Mouse (Mus musculus): Measurements from ENCODE around the gene Ezh1.
A peak's percentile ranks its signal among the peaks of the same experiment; 100 is the strongest.

Ezh1 gene

DNA sequence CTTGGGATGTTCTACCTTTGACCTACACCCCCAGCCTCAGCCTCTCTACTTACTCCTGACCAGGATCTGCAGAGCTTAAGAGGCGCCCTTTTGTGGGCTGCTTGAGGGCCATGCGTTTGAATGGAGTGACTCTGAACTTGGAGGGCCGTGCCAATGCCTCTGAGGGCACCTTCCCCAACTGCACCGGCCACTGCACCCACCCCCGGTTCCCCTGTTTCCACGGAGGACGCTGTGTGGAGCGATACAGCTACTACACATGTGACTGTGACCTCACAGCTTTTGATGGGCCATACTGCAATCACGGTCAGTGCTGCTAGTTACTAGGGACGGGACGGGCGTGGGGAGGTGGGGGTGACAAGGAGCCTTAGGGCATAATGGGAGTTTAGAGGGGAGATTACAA lies 41.3 kb downstream of the Ezh1 start:
- no peak for DNase-seq (ENCODE audit: extremely low read depth, insufficient read length, low spot score)

DNA sequence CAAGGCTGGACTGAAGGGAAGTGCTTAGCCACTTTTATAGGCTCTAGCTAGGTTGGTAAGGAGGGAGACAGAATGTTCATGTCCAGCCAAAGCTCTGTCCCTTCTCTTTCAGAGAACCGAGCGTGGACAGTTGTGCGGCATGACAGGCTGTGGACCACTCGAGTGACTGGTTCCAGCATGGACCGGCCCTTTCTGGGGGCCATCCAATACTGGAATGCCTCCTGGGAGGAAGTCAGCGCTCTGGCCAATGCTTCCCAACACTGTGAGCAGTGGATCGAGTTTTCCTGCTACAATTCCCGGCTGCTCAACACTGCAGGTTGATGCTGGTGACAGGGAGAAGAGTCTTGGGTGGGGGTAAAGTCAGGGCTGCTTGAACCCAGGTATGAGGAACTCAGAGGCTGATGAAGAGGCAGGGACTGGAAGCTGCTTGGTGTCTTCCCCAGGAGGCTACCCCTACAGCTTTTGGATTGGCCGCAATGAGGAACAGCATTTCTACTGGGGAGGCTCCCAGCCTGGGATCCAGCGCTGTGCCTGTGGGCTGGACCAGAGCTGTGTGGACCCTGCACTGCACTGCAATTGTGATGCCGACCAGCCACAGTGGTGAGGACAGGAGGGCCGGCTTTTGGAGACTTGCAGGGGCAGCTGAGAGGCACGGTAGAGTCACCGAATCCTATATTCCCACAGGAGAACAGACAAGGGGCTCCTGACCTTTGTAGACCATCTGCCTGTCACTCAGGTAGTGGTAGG lies 43.3 kb downstream of the Ezh1 start:
- DNase-seq (ENCODE audit: extremely low read depth, insufficient read length, low spot score), result no peak

DNA sequence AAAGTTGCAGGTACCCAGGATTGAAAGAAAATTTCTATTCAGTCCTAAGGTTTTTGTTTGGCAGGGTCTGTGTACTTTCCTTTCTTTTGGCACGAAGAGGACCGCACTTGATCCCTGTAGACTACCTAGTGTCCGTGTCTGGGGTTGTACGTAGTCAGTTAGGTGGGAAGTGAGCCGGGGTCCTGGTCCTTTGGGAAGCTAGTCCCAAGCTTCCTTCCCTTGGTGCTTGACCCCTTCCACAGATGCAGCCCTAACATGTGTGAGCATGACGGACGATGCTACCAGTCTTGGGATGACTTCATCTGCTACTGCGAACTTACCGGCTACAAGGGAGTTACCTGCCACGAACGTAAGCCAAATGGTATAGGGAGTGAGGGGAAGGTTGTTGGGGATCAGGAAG lies 44.3 kb downstream of the Ezh1 start:
- DNase-seq (ENCODE audit: extremely low read depth, insufficient read length, low spot score), result no peak

DNA sequence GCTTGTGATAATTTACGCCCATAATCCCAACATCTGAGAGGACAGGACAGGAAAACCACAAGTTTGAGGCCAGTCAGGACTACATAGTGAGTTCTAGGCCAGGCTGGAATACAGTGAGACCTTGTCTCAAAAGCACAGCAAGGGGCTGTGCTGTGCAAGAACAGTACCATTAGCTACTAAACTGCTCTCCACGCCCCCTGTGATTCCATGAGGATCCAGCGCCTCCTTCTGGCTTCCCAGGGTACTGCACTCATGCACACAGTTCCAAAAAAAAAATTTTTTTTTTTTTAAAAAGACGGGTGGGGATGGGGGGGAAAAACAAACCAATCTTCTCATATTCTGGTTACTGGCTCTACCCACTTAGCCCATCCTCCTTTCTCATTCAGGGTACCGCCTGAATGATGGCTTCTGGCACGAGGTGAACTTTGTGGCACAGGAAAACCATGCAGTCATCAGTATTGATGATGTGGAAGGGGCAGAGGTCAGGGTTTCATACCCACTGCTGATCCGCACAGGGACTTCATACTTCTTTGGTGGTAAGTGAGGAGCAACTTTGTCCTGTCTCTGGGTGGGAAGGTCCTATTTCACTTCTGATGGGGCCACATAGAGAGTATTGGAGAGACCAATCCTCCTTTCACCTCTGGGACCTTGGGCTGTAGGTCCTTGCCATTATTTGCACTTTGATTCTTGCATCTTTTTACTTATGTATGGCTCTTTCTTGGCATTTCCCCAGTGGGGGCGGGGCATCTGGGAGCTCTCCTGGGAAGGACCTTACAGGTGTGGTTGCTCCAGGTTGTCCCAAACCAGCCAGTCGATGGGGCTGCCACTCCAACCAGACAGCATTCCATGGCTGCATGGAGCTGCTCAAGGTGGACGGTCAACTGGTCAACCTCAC lies 45.2 kb downstream of the Ezh1 start:
- DNase-seq (ENCODE audit: extremely low read depth, insufficient read length, low spot score), result no peak

DNA sequence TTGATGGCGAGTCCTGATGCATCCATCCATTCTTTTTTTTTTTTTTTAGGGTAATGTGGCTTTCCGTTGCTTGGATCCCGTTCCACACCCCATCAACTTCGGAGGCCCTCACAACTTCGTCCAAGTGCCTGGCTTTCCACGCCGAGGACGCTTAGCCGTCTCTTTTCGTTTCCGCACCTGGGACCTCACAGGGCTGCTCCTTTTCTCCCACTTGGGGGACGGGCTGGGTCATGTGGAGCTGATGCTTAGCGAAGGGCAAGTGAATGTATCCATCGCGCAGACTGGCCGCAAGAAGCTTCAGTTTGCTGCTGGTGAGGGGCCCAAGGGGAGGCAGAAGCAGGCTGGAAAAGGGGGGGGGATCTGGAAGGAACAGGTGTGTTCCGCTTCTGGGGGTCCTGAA lies 46.0 kb downstream of the Ezh1 start:
- no peak for DNase-seq (ENCODE audit: extremely low read depth, insufficient read length, low spot score)

DNA sequence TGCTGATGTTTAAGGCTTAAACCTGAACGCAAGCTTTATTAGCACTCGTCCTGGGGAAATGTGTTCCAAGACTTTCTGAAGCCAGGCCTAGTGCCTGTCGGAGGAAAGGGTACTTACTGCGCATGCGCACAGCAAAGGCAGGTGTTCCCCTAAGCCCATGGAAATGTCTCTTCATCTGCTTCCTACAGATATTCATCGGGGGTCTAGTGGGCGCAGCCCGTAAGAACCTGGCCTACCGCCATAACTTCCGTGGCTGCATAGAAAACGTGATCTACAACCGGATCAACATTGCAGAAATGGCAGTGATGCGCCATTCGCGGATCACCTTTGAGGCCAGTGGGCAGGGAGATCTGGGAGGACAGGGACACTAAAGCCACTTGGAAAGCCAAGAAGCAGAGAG lies 47.0 kb downstream of the Ezh1 start:
- DNase-seq (ENCODE audit: extremely low read depth, insufficient read length, low spot score), result no peak

DNA sequence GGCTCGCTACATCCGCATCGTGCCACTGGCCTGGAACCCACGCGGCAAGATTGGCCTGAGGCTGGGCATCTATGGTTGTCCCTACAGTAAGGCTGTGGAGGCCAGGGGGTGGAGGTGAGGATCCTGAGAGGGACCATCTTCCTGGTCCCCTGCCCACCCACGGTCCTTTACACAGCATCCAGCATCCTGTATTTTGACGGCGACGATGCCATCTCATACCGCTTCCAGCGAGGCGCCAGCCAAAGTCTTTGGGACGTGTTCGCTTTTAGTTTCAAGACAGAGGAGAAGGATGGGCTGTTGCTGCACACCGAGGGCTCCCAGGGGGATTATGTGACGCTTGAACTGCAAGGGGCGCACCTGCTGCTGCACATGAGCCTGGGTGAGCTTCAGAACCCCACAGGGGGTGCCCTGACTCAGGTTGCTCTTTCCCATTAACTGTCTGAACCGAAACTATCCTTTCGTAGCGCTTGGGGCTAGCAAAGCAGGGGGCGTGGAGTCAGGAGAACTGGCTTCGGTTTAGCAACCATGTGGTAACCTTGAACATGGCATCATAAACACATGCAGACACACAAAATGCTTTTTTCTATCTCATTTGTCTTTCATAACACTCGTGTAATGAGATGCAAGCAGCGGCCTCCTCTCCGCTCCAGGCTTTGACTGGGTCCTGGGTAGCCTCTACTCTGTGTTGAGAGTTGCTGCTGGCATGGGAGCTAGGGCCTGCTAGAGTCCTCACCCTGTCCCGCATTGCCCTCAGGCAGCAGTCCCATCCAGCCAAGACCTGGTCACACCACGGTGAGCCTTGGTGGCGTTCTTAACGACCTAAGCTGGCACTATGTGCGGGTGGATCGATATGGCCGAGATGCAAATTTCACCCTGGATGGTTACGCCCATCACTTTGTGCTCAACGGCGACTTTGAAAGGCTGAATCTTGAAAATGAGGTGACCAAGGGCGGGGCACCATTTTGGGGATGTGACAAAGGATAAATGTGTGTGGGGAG lies 47.9 kb downstream of the Ezh1 start:
- no peak for DNase-seq (ENCODE audit: extremely low read depth, insufficient read length, low spot score)

DNA sequence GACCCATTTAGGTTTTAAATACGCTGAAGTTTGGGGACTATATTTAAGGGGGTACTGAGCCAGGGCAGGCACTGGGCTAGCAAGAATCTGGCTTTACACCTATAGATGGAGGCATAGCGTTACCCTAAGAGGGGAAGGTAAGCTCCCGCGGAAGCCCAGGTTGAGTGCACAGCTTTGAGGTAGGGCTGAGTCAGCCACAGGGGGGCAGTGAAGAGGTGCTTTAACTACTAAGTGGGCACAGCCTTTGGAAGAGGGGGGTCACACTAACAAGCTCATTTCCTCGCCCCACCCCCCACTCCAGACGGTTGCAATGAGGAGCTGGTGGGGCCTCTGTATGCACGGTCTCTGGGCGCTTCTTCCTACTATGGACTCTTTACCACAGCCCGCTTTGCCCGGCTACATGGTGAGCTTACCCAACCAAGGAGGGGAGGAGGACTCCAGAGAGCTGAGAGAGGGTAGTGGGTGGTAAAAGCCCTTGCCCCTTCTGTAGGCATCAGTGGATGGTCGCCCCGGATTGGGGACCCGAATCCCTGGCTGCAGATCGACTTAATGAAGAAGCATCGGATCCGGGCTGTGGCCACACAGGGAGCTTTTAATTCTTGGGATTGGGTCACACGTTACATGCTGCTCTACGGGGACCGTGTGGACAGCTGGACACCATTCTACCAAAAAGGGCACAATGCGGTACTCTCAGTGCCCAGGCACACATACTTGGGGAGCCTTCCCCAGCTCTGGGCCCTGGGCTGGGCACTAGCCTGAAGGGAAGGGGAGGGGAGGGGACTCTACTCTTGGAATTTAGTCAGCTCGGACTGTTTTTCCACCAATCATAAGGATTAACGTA lies 49.1 kb downstream of the Ezh1 start:
- no peak for DNase-seq (ENCODE audit: extremely low read depth, insufficient read length, low spot score)

DNA sequence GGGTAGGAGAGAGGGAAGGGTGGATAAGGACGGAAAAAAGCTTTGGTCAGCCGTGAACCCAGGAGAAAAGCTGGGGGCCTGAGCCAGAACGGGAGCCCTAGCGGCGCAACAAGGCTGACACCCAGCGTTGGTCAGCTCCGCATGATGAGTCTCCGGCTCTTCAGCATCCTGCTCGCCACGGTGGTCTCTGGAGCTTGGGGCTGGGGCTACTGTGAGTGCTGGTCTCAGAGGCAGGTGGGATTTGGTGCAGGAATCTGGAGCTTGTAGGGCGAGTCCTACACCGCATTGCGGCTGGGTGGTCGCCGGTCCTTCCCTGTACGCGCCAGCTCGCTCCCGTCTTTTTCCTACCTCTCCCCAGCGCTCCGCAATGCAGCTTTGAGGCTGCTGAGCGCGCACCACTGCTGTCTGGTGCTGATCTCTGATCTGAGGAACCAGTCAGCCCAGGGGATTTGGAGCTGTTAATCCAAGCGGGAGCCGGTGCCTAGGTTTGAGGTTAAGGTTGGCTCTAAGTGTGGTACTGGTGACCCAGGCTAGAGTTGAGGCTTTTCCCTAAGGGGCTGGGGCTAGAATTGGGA lies 50.1 kb downstream of the Ezh1 start:
- DNase-seq (ENCODE audit: extremely low read depth, insufficient read length, low spot score), result no peak

DNA sequence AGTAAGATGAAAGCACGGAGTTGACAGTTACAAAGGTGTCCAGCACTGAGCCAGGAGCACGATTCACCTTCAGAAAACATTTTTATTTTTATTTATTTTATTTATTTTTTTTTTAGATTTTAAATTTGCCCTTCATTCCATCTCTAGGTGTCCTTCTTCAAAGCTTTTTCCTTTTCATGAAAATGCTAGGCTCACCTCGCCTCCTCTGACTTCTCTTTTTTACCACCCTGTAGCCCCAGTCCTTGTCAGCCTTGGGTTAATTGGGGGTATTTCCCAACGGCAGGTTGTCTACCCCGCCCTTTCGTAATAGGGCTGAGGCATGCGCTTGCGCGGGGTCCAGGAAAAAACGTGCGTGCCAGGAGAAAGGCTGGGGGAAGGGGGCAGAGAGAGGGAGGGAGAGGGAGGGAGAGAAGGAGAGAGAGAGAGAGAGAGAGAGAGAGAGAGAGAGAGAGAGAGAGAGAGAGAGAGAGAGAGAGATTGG lies 50.6 kb downstream of the Ezh1 start:
- no peak for DNase-seq (ENCODE audit: extremely low read depth, insufficient read length, low spot score)

DNA sequence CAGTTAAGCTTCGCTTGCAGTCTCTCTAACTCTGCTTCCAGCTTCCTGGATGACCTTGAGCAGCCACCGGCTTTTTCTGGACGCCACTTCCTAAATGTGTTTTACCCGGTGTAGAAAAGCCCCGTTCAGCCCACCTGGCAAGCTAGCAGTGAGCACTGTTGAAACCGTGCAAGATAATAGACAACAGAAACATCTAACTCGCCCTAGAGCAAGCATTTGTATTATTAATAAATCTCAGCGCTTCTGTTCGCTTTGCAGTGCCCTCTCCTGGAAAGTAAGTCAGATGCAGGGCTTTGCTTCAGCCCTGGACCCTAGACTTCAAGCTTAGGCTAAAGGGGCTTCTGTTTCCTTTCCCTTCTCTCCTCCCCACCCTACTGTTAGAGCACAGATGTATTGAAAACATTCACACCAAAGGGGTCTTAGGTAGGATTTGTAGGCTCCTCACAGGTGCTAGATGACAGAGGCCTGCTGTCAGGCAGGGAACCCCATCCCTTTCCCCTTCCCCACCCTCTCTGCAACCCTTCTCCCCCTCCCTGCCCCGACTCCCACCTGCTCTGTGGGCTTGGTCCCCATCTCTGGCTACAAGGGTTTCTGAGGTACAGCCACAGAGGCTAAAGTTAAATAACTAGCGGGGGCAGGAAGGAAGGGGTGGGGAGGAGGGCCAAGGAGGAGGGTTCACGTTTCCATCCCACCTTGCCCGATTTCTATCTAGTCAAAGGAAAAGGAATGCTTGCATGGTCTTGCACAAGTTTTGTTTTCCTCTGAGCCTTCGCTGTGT lies 51.2 kb downstream of the Ezh1 start, which contains the start of gene Ccr10:
Gene Ccr10 (minus strand): TSS at position 593 of the 778 bp plus-strand sequence.
- peak; percentile 49 for DNase-seq (ENCODE audit: extremely low read depth, insufficient read length, low spot score)

DNA sequence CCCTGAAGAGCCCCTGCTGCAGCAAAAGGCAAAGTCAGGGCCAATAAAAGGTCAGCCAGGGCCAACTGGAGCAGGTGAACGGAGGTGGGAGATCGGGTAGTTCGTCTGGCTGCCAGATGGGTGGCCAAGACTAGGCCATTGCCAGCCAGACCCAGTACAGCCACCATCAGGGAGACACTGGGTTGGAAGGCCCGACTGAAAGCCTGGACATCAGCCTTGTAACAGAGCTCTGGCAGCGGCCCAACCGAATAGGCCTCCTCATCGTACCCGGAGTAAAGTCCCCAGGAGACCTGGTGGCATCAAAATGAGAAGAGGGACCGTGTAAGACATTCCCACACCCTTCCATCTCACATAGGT lies 51.9 kb downstream of the Ezh1 start:
- peak; percentile 67 for DNase-seq (ENCODE audit: extremely low read depth, insufficient read length, low spot score)

DNA sequence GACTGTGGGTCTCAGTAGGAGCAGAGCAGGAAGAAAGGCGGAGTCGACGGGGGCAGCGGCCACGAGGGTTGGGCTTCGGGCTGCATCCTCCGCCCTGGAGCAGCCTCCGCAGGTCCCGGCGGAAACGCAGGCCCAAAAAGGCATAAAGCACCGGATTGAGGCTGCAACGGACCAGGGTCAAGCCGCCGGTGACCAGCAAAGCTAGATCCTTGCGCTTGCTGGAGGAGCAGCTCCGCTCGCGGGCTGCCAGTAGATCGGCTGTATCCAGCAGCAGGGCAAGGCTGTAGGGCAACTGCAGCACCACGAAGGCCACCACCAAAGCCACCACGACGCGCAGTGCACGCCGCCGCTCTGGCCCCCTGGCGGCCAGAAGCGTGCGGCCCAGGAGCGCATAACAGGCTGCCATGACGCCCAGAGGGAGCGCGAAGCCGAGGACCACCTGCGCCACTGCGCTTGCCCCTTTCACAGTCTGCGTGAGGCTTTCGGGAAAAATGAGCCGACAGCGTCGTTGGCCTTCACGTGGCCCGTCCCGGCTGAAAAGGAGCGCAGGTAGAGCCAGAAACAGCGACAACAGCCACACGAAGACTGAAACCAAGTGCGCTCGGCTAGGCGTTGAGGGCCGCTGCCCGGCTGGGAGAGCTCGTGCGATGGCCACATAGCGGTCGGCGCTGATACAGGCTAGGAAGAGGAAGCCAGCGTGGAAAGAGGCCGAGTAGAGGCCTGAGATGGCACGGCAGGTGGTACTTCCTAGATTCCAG lies 52.5 kb downstream of the Ezh1 start:
- peak; percentile 93 for DNase-seq (ENCODE audit: extremely low read depth, insufficient read length, low spot score)

DNA sequence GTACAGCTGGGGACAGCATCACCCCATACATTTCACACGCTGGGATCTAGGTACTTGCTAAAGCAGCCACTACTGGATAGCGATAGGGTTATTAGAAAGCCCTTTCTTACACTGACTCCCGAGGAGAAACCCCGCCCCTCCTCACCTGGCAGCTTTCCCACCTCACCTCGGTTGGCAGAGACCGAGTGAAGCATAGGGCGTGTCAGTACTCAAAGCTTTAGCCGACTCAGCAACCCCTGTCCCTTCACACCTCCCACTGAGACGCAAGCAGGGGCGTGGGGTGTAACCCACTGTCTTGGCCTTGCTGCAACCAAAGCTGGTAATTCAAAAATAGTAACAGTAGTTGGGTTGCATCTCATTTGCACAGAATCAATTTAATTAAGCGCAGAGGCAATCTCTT lies 53.2 kb downstream of the Ezh1 start:
- DNase-seq (ENCODE audit: extremely low read depth, insufficient read length, low spot score), result peak; percentile 79

DNA sequence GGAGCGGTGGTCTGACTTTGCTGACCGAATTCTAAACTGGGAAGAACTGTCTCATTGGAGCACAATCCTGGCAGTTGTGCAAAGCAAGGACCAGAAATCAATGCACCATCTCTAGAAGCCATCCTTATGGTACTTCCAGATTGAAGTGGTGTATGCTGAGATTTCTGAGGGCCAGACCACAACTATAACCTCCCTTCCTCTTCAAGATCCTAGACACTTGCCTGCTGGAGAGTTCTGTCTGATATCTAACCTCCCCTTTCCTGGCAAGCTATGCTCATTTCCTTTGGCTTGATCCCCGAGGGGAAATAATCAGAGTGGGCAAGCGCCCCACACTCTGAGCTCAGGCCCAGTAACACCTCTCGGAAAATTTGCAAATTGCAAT lies 53.8 kb downstream of the Ezh1 start:
- DNase-seq (ENCODE audit: extremely low read depth, insufficient read length, low spot score), result no peak

DNA sequence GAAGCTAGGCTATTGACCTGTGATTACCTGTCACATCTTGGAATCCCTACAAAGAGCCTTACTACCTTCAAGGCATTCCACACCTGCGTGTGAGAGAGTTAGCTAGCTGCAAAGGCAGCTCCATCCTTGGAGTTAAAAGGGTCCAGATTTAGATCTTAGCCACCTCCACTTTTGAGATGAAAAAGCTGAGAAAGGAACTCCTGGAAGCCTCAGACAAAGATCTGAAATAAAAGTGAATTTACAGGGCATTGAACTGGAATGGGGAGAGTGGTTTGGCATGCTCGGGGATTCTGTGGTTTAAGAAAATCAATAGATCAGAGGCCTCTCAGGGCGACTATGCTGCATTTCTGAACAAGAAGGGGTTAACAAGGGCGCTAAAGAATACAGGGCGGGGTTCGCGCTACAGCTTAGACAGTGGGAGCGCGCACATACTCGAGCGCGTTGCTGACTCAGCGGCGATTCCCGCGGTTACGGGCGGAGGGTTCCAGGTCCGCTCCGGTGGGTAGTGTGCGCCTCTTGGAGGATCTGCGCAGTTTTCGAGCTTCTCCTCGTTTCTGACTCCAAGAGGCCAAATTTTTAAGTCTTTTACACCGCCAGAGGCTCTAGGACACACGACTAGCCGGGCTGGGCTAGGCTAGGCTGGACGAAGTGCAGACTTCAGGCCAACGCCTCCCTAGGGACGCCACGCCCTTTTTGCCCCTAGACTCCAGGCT lies 54.4 kb downstream of the Ezh1 start:
- peak; percentile 92 for DNase-seq (ENCODE audit: extremely low read depth, insufficient read length, low spot score)
